Mouse (Mus musculus) lung, embryonic 14.5 days (tissue): ENCODE measurements at regions not wholly inside any gene's neighbourhood (a gene's known extent, or its start where the extent isn't known, plus 50 kb on each side); places are given as distances from the start of the nearest gene placed in this dataset.
A peak's percentile ranks its signal among the peaks of the same experiment; 100 is the strongest.

Experiments used
- ATAC-seq: fragments of 200-750 bp; cut with Nextera tagmentation; 2 replicates; pipeline ENCODE4 v1.8.0; 2017; ENCODE audit warnings: mild to moderate bottlenecking, moderate TSS enrichment, moderate library complexity; ENCODE audit not compliant: insufficient read depth
- DNase-seq: peaks from one replicate; pipeline ENCODE4 v3.0.0-alpha.2; 2015
- H3K27ac ChIP-seq: fragments of 300-500 bp; sonication (generic); 2 replicates; pipeline ENCODE4 v1.5.1; 2014; ENCODE audit warnings: low read depth, mild to moderate bottlenecking, moderate library complexity
- H3K27me3 ChIP-seq: fragments of 300-500 bp; sonication (generic); 2 replicates; pipeline ENCODE4 v1.6.1; 2014; ENCODE audit warnings: low read length, control low read depth; ENCODE audit not compliant: insufficient read depth
- H3K36me3 ChIP-seq: fragments of 300-500 bp; sonication (generic); 2 replicates; pipeline ENCODE4 v1.6.1; 2014; ENCODE audit warnings: control low read depth; ENCODE audit not compliant: insufficient read depth
- H3K4me1 ChIP-seq: fragments of 300-500 bp; sonication (generic); 2 replicates; pipeline ENCODE4 v1.6.1; 2014; ENCODE audit warnings: antibody characterized with exemption, control low read depth; ENCODE audit not compliant: insufficient read depth
- H3K4me2 ChIP-seq: fragments of 300-500 bp; sonication (generic); 2 replicates; pipeline ENCODE4 v1.6.1; 2014; ENCODE audit warnings: mild to moderate bottlenecking
- H3K4me3 ChIP-seq: fragments of 300-500 bp; sonication (generic); 2 replicates; pipeline ENCODE4 v1.5.1; 2014; ENCODE audit warnings: low read depth, low read length
- H3K9ac ChIP-seq: fragments of 300-500 bp; sonication (generic); 2 replicates; pipeline ENCODE4 v1.6.1; 2014
- H3K9me3 ChIP-seq: fragments of 300-500 bp; sonication (generic); 2 replicates; pipeline ENCODE4 v1.6.1; 2016; ENCODE audit warnings: low read depth, low read length, control low read depth
- CTCF ChIP-seq: IDR thresholded peaks from 2 replicates; pipeline ENCODE4 v1.5.1; 2016; ENCODE audit warnings: antibody characterized with exemption, low read depth
- WGBS: fragments of 180-500 bp; shearing (Covaris S2); extraction: QIAGEN DNeasy Blood & Tissue Kit; methylation state at CpG from one replicate; pipeline ENCODE4 v1.1.7; 2014; 5-methylcytosine and 5-hydroxymethylcytosine counted together

DNA sequence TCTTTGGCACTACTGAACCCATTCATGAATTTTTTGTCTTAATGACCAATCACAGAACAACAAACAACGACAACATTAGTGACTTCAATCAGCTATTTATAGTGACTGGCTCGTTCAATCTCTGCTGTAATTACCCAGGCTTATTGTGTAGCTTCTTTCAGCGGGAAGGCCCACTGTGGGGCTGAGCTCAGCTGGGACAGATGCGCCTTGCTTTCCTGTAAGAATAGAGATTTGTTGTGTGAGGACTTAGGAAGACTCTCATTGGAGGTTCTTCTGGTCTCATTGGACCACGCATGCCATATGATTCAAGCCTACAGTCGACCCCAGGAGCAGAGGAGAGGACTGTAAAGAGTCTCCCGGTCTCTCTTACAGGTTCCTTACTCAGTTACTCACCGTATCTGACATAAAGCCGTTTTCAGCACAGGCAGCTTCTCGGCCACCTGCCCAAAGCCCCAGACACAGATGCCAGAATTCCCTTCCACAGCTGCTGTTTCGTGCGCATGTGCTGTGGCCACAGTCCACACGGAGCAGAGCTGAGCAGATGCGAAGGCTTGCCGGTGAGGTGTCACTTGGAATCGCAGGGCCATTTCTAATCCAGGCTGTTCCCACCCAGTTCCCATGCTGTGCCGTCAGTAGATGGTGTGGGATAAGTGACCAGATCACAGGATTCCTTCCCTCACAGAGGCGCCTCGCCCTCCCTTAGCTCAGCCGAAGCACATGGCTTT, 145.5 kb upstream of the Frmd6 start:
- Histone ChIP-seq H3K4me1 (peaks cover 9% of the 10 kb centered on the region), H3K9me3 (no peaks in the 10 kb centered on the region), H3K9ac (no peak overlapping the region), H3K27ac (no peak overlapping the region), H3K4me3 (no peak overlapping the region), H3K36me3 (no peaks in the 10 kb centered on the region), H3K27me3 (no peaks in the 10 kb centered on the region), H3K4me2 (peak overlapping the region; percentile 36; the same call in 1 of the 2 replicates)
- ATAC-seq (peak; percentile 73), DNase-seq (peak; percentile 64)
- peak; percentile 45 for TF ChIP-seq CTCF
- WGBS = 56% methylated on average over 20 of the region's 20 CpGs

DNA sequence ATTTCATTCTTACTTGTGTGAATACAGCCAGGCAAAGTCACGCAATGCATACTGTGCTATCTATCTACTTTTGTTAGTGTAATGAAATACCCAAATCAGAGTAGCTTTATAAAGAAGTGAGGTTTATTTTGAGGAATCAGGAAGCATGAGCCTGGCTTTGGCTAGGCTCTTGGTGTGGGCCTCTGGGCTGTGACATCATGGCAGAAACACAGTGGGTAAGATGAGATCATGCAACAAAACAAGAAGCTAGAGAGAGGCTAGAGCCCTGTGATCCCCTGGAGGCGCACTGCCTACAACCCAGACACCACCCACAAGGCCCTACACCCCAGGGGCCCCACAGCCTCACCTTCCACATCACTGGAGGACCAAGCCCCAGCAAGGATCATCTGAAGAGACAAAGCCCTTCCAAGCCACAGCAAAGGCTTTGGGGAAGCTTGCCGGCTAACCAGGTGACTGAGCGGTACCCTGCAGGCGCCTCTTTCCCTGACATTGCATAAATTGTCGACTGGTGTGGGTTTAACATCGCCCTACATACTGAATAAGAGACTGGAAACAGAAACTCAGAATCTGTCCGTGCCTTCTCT, 143.8 kb upstream of the Frmd6 start:
- ATAC-seq (no peak), DNase-seq (no peak)
- H3K9me3 ChIP-seq = no peaks in the 10 kb centered on the region
- H3K36me3 ChIP-seq = no peaks in the 10 kb centered on the region
- 86% methylated on average over 8 of the region's 8 CpGs for WGBS
- no peak overlapping the region for H3K4me3 ChIP-seq
- no peak overlapping the region for H3K4me2 ChIP-seq
- TF ChIP-seq CTCF = no peak
- H3K4me1 ChIP-seq = peaks cover 19% of the 10 kb centered on the region
- H3K9ac ChIP-seq = no peak overlapping the region
- no peaks in the 10 kb centered on the region for H3K27me3 ChIP-seq
- no peak overlapping the region for H3K27ac ChIP-seq

DNA sequence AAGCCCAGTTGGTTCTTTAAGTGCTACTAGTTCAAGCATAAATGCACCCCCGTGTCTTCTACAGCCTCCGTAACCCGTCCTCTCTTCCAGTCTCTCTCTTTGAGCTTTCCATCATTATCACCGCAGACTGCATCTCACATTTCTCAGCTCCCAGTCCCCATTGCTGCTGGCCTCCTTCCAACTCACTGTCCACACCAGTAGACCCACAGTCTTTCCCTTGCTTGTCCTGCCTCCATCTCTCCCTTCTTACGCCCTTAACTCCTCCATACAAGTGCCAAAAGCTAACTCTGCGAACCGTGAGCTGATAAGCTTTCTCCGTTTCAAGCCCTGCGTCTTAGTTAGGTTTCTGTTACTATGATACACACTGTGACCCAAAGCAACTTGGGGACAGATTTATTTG, 141.0 kb upstream of the Frmd6 start:
- Histone ChIP-seq H3K4me1 (peaks cover 26% of the 10 kb centered on the region), H3K27me3 (no peaks in the 10 kb centered on the region), H3K4me2 (no peak overlapping the region; the same call in 1 of the 2 replicates), H3K36me3 (no peaks in the 10 kb centered on the region), H3K27ac (peak overlapping the region; percentile 85; the same call in 1 of the 2 replicates), H3K9ac (no peak overlapping the region), H3K4me3 (no peak overlapping the region), H3K9me3 (no peaks in the 10 kb centered on the region)
- ATAC-seq (no peak), DNase-seq (peak; percentile 74)
- no peak for TF ChIP-seq CTCF
- 34% methylated on average over 9 of the region's 9 CpGs for WGBS

DNA sequence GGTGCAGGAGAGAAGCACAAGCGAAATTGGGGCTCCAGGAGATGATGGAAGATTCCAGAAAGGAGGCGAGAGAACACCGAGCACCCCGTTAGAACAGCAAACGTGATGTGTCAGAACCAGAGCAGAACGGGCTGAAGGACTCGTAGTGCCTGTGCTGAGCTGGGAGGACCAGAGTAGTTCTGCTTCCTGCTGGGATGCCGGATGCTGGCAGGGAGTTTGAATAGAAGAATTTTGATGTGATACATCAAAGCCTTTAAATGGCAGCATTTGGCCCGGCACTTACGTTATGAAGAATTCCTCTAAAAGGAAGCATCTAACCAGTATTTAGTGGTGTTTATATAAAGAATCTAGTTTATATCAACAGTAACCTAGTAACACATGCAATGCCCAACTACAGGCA, 139.9 kb upstream of the Frmd6 start:
- ATAC-seq (peak; percentile 57; the same call in 1 of the 2 replicates), DNase-seq (peak; percentile 81)
- Histone ChIP-seq H3K4me2 (no peak overlapping the region), H3K4me3 (no peak overlapping the region), H3K27me3 (no peaks in the 10 kb centered on the region), H3K9ac (no peak overlapping the region), H3K36me3 (no peaks in the 10 kb centered on the region), H3K9me3 (no peaks in the 10 kb centered on the region), H3K27ac (peak overlapping the region; percentile 85), H3K4me1 (peaks cover 26% of the 10 kb centered on the region)
- 40% methylated on average over 10 of the region's 10 CpGs for WGBS
- no peak for TF ChIP-seq CTCF

DNA sequence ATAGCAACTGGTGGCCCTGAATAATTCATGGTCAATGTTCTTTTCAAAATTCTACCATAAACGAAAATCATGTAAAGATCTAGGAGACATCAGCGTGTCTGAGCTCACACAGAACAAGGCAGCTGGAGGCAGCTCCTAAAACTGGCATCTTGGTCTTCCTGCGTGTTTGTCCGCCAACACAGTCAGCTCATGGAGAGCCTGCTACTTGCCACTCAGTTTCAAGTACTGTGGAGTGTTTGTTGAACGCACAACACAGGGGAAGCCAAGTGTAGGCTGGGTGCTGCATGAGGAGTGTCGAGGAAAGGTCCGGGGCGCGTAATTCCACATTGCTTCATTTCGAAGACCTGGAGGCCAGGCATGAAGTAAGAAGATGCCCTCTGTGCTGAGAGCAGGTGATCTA, 139.0 kb upstream of the Frmd6 start:
- ATAC-seq = no peak
- DNase-seq = peak; percentile 29
- H3K27ac ChIP-seq = peak overlapping the region; percentile 62; the same call in 1 of the 2 replicates
- no peaks in the 10 kb centered on the region for H3K27me3 ChIP-seq
- H3K4me3 ChIP-seq = no peak overlapping the region
- no peaks in the 10 kb centered on the region for H3K9me3 ChIP-seq
- 72% methylated on average over 10 of the region's 10 CpGs for WGBS
- H3K9ac ChIP-seq = no peak overlapping the region
- H3K4me2 ChIP-seq = no peak overlapping the region
- H3K4me1 ChIP-seq = peaks cover 26% of the 10 kb centered on the region
- H3K36me3 ChIP-seq = no peaks in the 10 kb centered on the region
- TF ChIP-seq CTCF = no peak

DNA sequence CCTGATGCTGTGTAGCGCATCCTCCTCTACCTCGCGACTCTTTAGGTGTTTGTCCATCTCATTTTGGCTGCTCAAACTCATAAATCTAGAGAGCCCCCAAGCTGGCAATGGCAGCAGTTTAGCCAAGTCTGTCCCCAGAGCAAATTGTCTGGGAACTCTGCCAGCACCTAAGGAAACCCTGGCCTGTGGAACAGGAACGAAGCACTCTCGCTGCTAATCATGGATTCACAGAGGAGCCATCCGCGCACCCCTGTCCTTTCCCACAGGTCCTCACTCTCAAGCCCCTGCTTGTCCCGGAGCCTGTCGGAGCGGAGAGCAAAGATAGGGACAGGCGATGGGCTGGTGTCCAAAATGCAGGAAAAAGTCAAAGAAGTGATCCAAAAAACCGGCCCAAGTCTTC, 138.3 kb upstream of the Frmd6 start:
- 43% methylated on average over 12 of the region's 12 CpGs for WGBS

DNA sequence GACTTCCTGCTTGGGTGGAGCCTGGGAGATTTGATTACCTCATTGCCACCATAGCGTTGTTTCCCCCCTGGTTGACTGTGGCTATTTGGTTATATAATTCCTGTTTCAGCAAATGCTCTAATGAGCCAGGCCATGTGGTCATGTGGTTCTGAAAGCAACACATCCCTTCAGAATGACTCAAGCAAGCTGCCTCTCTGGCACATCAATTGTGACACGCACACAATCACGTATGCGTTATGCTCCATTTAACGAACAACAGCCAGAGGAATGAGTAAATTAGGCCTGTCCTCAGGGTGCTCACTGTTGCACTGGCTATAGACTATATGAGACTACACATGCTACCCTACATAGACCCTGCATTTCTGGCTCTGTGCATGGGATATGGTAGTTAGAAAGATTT, 130.2 kb upstream of the Frmd6 start:
- WGBS = 88% methylated on average over 5 of the region's 5 CpGs
- ATAC-seq (no peak), DNase-seq (no peak)
- no peaks in the 10 kb centered on the region for H3K4me1 ChIP-seq
- H3K27me3 ChIP-seq = no peaks in the 10 kb centered on the region
- no peaks in the 10 kb centered on the region for H3K36me3 ChIP-seq
- TF ChIP-seq CTCF = no peak
- H3K27ac ChIP-seq = no peak overlapping the region
- H3K4me2 ChIP-seq = no peak overlapping the region
- no peak overlapping the region for H3K9ac ChIP-seq
- no peak overlapping the region for H3K4me3 ChIP-seq
- no peaks in the 10 kb centered on the region for H3K9me3 ChIP-seq

More for the DNA sequence above, 138.3 kb upstream of the Frmd6 start:
- Histone ChIP-seq H3K4me3 (no peak overlapping the region), H3K27ac (peak overlapping the region; percentile 62; the same call in 1 of the 2 replicates), H3K4me1 (peaks cover 26% of the 10 kb centered on the region), H3K9ac (no peak overlapping the region), H3K36me3 (no peaks in the 10 kb centered on the region), H3K9me3 (no peaks in the 10 kb centered on the region), H3K27me3 (no peaks in the 10 kb centered on the region), H3K4me2 (no peak overlapping the region)
- TF ChIP-seq CTCF = no peak
- peak; percentile 84 for DNase-seq
- 0 out of 2 replicates have a peak, but pooled peaks have one; percentile 7 for ATAC-seq
